Mouse (Mus musculus) limb, embryonic 14.5 days (tissue): ENCODE data around the gene Phactr2. TPM values are rescaled to one million over a fixed set of nuclear protein-coding genes. Genes with fewer than 3 reads are reported as not detected.

Source experiments
- ATAC-seq: fragments of 200-750 bp; cut with Nextera tagmentation; 2 replicates; pipeline ENCODE4 v1.8.0; 2017; ENCODE audit warnings: low read depth, moderate number of reproducible peaks, moderate TSS enrichment; ENCODE audit not compliant: low FRiP score
- DNase-seq: peaks from one replicate; pipeline ENCODE4 v3.0.0-alpha.2; 2015; ENCODE audit warnings: low spot score
- H3K27ac ChIP-seq: fragments of 300-500 bp; sonication (generic); replicated peaks from 2 replicates; pipeline ENCODE4 v1.5.1; 2014; ENCODE audit warnings: low read depth, mild to moderate bottlenecking, low read length, moderate library complexity, mixed read lengths
- H3K27me3 ChIP-seq: fragments of 300-500 bp; sonication (generic); 2 replicates; pipeline ENCODE4 v1.6.1; 2014; ENCODE audit warnings: low read length, mixed read lengths; ENCODE audit not compliant: control insufficient read depth, insufficient read depth
- H3K36me3 ChIP-seq: fragments of 300-500 bp; sonication (generic); 2 replicates; pipeline ENCODE4 v1.6.1; 2014; ENCODE audit warnings: mild to moderate bottlenecking, low read length, moderate library complexity, mixed read lengths; ENCODE audit not compliant: control insufficient read depth, insufficient read depth
- H3K4me1 ChIP-seq: fragments of 300-500 bp; sonication (generic); 2 replicates; pipeline ENCODE4 v1.6.1; 2014; ENCODE audit warnings: antibody characterized with exemption, low read length, mixed read lengths; ENCODE audit not compliant: control insufficient read depth, insufficient read depth
- H3K4me2 ChIP-seq: fragments of 300-500 bp; sonication (generic); replicated peaks from 2 replicates; pipeline ENCODE4 v1.6.1; 2014; ENCODE audit warnings: low read depth, mild to moderate bottlenecking, low read length, moderate library complexity; ENCODE audit not compliant: severe bottlenecking
- H3K4me3 ChIP-seq: fragments of 300-500 bp; sonication (generic); replicated peaks from 2 replicates; pipeline ENCODE4 v1.5.1; 2014; ENCODE audit warnings: low read length
- H3K9ac ChIP-seq: fragments of 300-500 bp; sonication (generic); 2 replicates; pipeline ENCODE4 v1.6.1; 2014; ENCODE audit warnings: mild to moderate bottlenecking, low read depth, low read length, moderate library complexity; ENCODE audit not compliant: severe bottlenecking
- H3K9me3 ChIP-seq: fragments of 300-500 bp; sonication (generic); 2 replicates; pipeline ENCODE4 v1.6.1; 2016; ENCODE audit warnings: low read length; ENCODE audit not compliant: control insufficient read depth
- POLR2A ChIP-seq: fragments of 200-500 bp; IDR thresholded peaks from 2 replicates; pipeline ENCODE4 v1.8.0; 2012; ENCODE audit warnings: inconsistent platforms, mild to moderate bottlenecking, moderate library complexity, borderline replicate concordance; ENCODE audit not compliant: insufficient read depth, insufficient read length; ENCODE audit errors: extremely low read depth
- WGBS: fragments of 180-500 bp; shearing (Covaris S2); extraction: QIAGEN DNeasy Blood & Tissue Kit; methylation state at CpG from one replicate; pipeline ENCODE4 v1.1.7; 2014; 5-methylcytosine and 5-hydroxymethylcytosine counted together
- polyA plus RNA-seq, 2 experiments: library from polyadenylated mRNA; depleted of rRNA in 1 of 2; stranded (reverse) in 1 of 2; unstranded in 1 of 2; fragments of >200 nt; fragmentation: Nextera tagmentation in 1 of 2; extraction: Ambion mirVana in 1 of 2; gene quantifications; 2 replicates each; pipeline versions ENCODE4 v1.2.1 to v1.2.3; 2012 to 2014

The Phactr2 gene
- polyA plus RNA-seq, 2 experiments: 20.0 to 36.5 TPM

GRCm38 (mm10) chr10:13429766-13430165 is 44.4 kb downstream of the Phactr2 start:
- TF ChIP-seq POLR2A: no peak
- WGBS: 12% methylated on average over 5 of the region's 5 CpGs
- H3K27me3 ChIP-seq: no peaks in the 10 kb centered on the region
- no peaks in the 10 kb centered on the region for H3K9me3 ChIP-seq
- H3K4me1 ChIP-seq: peaks cover 19% of the 10 kb centered on the region
- DNase-seq: peak; percentile 83
- no peak overlapping the region for H3K4me2 ChIP-seq
- H3K4me3 ChIP-seq: no peak overlapping the region
- H3K36me3 ChIP-seq: no peaks in the 10 kb centered on the region
- H3K9ac ChIP-seq: no peak overlapping the region
- no peak overlapping the region for H3K27ac ChIP-seq
- ATAC-seq: peak; percentile 64

DNA sequence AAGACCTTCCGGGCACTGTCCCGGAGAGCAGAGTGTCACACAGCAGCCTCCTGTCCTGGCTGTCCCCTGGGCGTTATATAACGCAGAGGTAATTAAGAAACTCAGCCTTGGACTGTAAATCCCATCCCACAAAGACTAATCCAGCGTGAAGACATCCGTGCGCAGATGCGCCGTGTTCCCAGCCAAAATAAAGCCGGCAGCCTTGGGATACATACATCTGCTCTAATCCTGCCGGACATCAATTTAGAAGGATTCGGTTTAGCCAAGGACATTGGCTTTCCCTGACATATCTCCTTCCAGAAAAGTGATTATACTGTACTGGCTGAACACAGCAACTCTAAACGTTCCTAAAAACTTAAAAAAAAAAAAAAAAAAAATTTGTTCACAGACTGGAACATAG is 45.0 kb downstream of the Phactr2 start:
- Histone ChIP-seq H3K9me3 (no peaks in the 10 kb centered on the region), H3K4me2 (peak overlapping the region; percentile 35), H3K9ac (no peak overlapping the region), H3K4me1 (peaks cover 20% of the 10 kb centered on the region), H3K27ac (peak overlapping the region; percentile 29; the same call in 1 of the 2 replicates), H3K27me3 (no peaks in the 10 kb centered on the region), H3K36me3 (no peaks in the 10 kb centered on the region), H3K4me3 (0 out of 2 replicates have a peak overlapping the region, but pooled peaks have one; percentile 6)
- 21% methylated on average over 13 of the region's 13 CpGs for WGBS
- no peak for TF ChIP-seq POLR2A
- DNase-seq (peak; percentile 67), ATAC-seq (peak; percentile 72)

GRCm38 (mm10) chr10:13428536-13428935 is 45.7 kb downstream of the Phactr2 start:
- no peak for ATAC-seq
- WGBS: 81% methylated on average over 7 of the region's 7 CpGs

DNA sequence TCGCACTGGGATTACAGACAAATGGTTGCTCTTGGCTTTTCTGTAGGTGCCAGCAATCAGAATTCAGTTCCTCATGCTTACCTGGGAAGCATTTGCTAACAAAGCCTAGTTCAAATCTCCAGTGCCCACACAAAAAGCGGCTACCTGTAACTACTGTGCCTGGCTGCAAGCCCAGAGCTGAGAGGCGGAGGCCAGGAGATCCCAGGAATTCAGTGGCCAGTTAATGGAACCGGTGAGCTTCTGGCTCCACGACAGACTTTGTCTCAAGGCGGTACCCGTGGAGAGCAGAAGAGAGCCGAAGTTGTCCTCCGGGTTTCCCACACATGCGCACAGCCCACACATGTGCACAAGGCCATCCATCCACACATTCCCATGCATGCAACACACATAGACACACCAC is 46.6 kb downstream of the Phactr2 start:
- no peak for TF ChIP-seq POLR2A
- peaks cover 26% of the 10 kb centered on the region for H3K4me1 ChIP-seq
- H3K9me3 ChIP-seq: no peaks in the 10 kb centered on the region
- H3K4me3 ChIP-seq: no peak overlapping the region
- no peak for ATAC-seq
- no peaks in the 10 kb centered on the region for H3K36me3 ChIP-seq
- no peak overlapping the region for H3K4me2 ChIP-seq
- H3K9ac ChIP-seq: no peak overlapping the region
- H3K27me3 ChIP-seq: no peaks in the 10 kb centered on the region
- no peak overlapping the region for H3K27ac ChIP-seq
- 68% methylated on average over 10 of the region's 10 CpGs for WGBS
- no peak for DNase-seq

More at GRCm38 (mm10) chr10:13428536-13428935, 45.7 kb downstream of the Phactr2 start:
- no peak for TF ChIP-seq POLR2A
- peaks cover 26% of the 10 kb centered on the region for H3K4me1 ChIP-seq
- no peaks in the 10 kb centered on the region for H3K27me3 ChIP-seq
- H3K9me3 ChIP-seq: no peaks in the 10 kb centered on the region
- DNase-seq: no peak
- no peak overlapping the region for H3K4me2 ChIP-seq
- H3K27ac ChIP-seq: no peak overlapping the region
- no peak overlapping the region for H3K4me3 ChIP-seq
- no peak overlapping the region for H3K9ac ChIP-seq
- no peaks in the 10 kb centered on the region for H3K36me3 ChIP-seq

GRCm38 (mm10) chr10:13425198-13425597 is 49.0 kb downstream of the Phactr2 start:
- peak; percentile 73 for DNase-seq
- WGBS: 84% methylated on average over 9 of the region's 9 CpGs
- Histone ChIP-seq H3K9ac (no peak overlapping the region), H3K36me3 (no peaks in the 10 kb centered on the region), H3K9me3 (no peaks in the 10 kb centered on the region), H3K27ac (no peak overlapping the region), H3K4me3 (no peak overlapping the region), H3K4me1 (peaks cover 20% of the 10 kb centered on the region), H3K4me2 (no peak overlapping the region), H3K27me3 (no peaks in the 10 kb centered on the region)
- no peak for TF ChIP-seq POLR2A
- ATAC-seq: no peak

DNA sequence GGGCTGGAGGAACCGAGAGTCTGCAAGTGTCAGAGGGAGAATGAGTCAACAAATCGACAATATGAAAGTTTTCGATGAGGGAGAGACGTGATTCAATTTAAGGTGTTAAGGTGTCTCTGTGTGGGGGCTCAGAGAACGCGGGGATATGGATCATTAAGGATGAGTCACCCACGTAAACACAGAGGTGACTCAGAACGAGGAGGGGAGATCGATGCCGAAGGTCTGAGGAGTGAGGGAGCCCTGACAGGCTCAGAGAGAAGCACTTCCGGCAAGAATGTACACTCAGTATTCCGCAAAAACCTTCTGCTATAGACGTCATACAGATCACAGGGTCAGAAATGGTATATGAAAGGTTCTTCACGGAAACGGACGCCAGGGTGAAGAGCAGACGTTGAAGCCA is 49.7 kb downstream of the Phactr2 start:
- no peak for TF ChIP-seq POLR2A
- DNase-seq (no peak), ATAC-seq (no peak)
- Histone ChIP-seq H3K27me3 (no peaks in the 10 kb centered on the region), H3K4me1 (peaks cover 20% of the 10 kb centered on the region), H3K4me2 (no peak overlapping the region), H3K9ac (no peak overlapping the region), H3K36me3 (no peaks in the 10 kb centered on the region), H3K27ac (no peak overlapping the region), H3K9me3 (no peaks in the 10 kb centered on the region), H3K4me3 (no peak overlapping the region)
- WGBS: 73% methylated on average over 17 of the region's 17 CpGs
